ENCODE assay signal across 15 mouse cellular contexts in the genomic region with DNA sequence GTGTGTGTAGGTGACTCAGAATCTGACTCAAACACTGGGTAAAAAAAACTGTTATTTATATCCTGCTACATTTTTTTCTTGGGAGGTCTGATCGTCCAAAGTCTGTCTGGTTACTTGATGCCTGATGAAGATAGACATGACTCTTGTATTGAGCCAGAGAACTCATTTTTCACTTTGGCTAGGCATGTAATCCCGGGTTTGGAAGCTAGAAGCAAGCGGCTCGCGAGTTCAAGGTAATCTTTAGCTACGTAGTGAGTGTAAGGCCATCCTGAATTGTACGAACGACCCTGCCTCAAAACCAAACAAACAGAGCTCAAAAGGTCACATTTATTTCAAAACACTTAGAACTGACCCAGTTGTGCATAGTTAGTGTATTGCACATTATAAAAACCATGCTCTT.
"Had no signal": no experiment of that assay in that cellular context is flagged by ENCODE, and none has a peak within 500 bp of the region (broad histone marks: within the 10 kb centered on the region; RNA-seq: fewer than 3 reads in every experiment).

No protein-coding gene starts in this region.

- H3K4me2 ChIP-seq: limb, embryonic 15.5 days; liver, embryonic 15.5 days; lung, embryonic 14.5 days; neural tube, embryonic 15.5 days had no signal

- H3K27ac ChIP-seq: limb, embryonic 15.5 days; liver, embryonic 15.5 days; midbrain, embryonic 10.5 days; neural tube, embryonic 15.5 days had no signal

- H3K4me3 ChIP-seq: limb, embryonic 15.5 days; liver, embryonic 15.5 days; midbrain, embryonic 10.5 days; myocyte; neural tube, embryonic 15.5 days had no signal

- H3K36me3 ChIP-seq: limb, embryonic 15.5 days; liver, embryonic 15.5 days; neural tube, embryonic 15.5 days had no signal

- DNase-seq: kidney, adult 8-10 months; kidney, postnatal 10 days; layer of hippocampus, adult 9-11 months; layer of hippocampus, postnatal 36 days; lung, embryonic 14.5 days; lung, postnatal 10 days; lung, postnatal 4 days; midbrain, embryonic 14.5 days; right cerebral cortex, adult 18-20 months; right cerebral cortex, postnatal 25 days had no signal

- H3K9me3 ChIP-seq: limb, embryonic 15.5 days; liver, embryonic 15.5 days; midbrain, embryonic 10.5 days; neural tube, embryonic 15.5 days had no signal

- H3K27me3 ChIP-seq: limb, embryonic 15.5 days; liver, embryonic 15.5 days; neural tube, embryonic 15.5 days had no signal

- H3K9ac ChIP-seq: limb, embryonic 15.5 days; liver, embryonic 15.5 days; lung, embryonic 14.5 days; neural tube, embryonic 15.5 days had no signal
